Mouse (Mus musculus): Measurements from ENCODE around the gene Igf1r.

DNA sequence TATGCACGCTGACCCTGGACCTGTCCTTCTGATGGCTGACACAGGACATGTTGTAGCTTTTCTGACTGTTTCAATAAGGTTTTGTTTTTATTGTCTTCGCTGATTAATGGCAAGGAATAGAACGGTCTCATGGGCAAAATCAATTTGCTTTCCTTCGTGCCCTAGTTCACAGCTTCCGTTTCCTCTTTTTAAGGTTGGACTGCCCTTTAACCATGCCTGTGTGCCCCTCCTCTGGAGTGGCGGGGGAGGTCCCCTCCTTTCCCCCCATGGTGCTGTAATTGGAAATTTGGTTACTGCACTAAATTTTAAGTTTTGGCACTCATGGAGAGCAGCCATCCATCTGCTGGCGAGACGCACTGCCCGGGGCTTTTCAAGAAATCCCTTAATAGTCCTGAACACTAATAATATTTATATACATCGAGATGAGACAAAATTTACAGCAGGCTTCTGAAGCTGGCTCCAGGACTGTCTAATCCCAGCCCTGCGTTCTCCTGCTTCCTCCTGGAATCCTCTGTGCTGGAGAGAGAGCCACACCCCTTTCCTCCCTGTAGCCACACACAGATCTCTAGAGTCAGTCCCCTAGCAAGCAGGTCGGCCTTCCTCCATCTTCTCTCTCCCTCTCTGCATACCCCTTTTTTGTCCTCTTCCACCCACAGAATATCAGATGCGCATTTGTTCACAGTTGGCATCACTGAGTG is 207.6 kb downstream of the Igf1r start:
- TF ChIP-seq CTCF (IDR thresholded peaks at IDR 0.05; ENCODE audit: extremely low read depth, insufficient read depth, insufficient read length, insufficient replicate concordance): no peak
- TF ChIP-seq POLR2A (IDR thresholded peaks at IDR 0.05; ENCODE audit: low read depth, low read length): no peak

Measured in spleen, adult 2 months (tissue).